Comparison of ENCODE assay signal across 13 mouse cellular contexts in the genomic region with DNA sequence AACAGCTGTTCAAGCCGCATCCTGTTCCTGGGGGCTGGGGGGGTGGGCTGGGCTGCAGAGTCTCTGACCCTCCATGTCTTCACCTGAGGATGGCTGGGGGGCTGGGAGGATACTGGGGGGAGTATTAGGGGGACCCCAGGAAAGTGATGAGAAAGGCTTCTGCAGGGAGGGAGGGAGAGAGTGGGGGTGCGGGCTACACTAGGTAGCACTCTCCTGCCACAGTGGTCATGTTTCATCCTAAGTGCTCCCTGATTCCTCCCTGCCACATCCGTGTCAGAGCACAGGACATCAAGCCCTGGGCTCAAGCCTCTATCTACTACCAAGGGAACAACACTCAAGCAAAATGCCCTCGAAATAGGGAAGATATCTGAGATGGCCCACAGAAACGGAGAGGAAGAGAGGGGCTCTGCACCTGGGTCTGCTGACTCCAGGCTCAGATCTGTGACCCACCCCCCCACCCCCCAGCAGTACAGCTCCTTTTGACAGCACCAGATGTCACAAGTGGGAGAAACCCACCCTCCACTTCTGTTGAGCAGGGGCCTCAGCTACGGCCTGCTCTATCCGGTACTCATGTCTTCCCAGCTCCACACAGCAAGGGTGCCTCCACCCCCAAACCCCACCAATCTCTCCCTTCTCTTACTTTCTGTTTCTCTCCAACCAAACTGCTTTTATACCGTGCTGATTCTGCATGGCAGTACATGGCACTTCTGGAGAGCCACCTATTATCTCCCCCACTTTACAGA.
A peak's percentile ranks its signal among the peaks of the same experiment; 100 is the strongest.
DNase-seq lines count a peak whose midpoint lies in the region; ATAC-seq and TF ChIP-seq lines count a peak whose summit lies in the region.
"Had no signal": no experiment of that assay in that cellular context is flagged by ENCODE, and none has a peak within 500 bp of the region (broad histone marks: within the 10 kb centered on the region; RNA-seq: fewer than 3 reads in every experiment).

No protein-coding gene starts in this region.

- no peak for TF ChIP-seq CTCF in gastrocnemius, adult 2 months (IDR thresholded peaks at IDR 0.05)

- intact Hi-C loops in gastrocnemius, adult 2 months (cut with DNase I) = no loop called here

- DNase-seq in gastrocnemius, adult 2 months = peak; percentile 11
- no peak for DNase-seq in gastrocnemius, postnatal 4 days (ENCODE audit: low spot score in 2 of 2)
- no peak for DNase-seq in hindbrain, embryonic 11.5 days (ENCODE audit: low spot score)
- peak; percentile 36 to 46 for DNase-seq in thymus, adult 18-20 months
- no peak for DNase-seq in heart, postnatal 4 days
- DNase-seq in left cerebral cortex, adult 9 months (ENCODE audit: low spot score in 2 of 2) = no peak
- DNase-seq: cerebellum, adult 8-10 months; kidney, adult 18-20 months had no signal

- no peak overlapping the region for H3K4me2 ChIP-seq in hindbrain, embryonic 11.5 days (replicated peaks; ENCODE audit: low read depth, low read length)
- H3K4me2 ChIP-seq in midbrain, embryonic 12.5 days (replicated peaks) = no peak overlapping the region
- no peak overlapping the region for H3K4me2 ChIP-seq in heart, embryonic 12.5 days
- H3K4me2 ChIP-seq: heart, embryonic 11.5 days; limb, embryonic 15.5 days had no signal

- no peak overlapping the region for H3K4me3 ChIP-seq in gastrocnemius, adult 2 months
- no peak overlapping the region for H3K4me3 ChIP-seq in hindbrain, embryonic 11.5 days (ENCODE audit: low read depth, low read length)
- H3K4me3 ChIP-seq in midbrain, embryonic 12.5 days = no peak overlapping the region
- no peak overlapping the region for H3K4me3 ChIP-seq in heart, embryonic 12.5 days
- H3K4me3 ChIP-seq: limb, embryonic 15.5 days had no signal

- no peak overlapping the region for H3K9ac ChIP-seq in hindbrain, embryonic 11.5 days (ENCODE audit: low read depth, low read length)
- no peak overlapping the region for H3K9ac ChIP-seq in midbrain, embryonic 12.5 days (replicated peaks)
- H3K9ac ChIP-seq in heart, embryonic 12.5 days = no peak overlapping the region
- H3K9ac ChIP-seq: limb, embryonic 15.5 days had no signal

- H3K4me1 ChIP-seq in hindbrain, embryonic 11.5 days (replicated peaks; ENCODE audit: control insufficient read depth, insufficient read depth, low read length) = no peaks in the 10 kb centered on the region; the same call in 1 of the 2 replicates
- peaks cover 32% of the 10 kb centered on the region for H3K4me1 ChIP-seq in midbrain, embryonic 12.5 days
- no peaks in the 10 kb centered on the region for H3K4me1 ChIP-seq in heart, embryonic 12.5 days (replicated peaks)

- no peaks in the 10 kb centered on the region for H3K36me3 ChIP-seq in hindbrain, embryonic 11.5 days (ENCODE audit: control insufficient read depth, insufficient read depth, low read length)
- no peaks in the 10 kb centered on the region for H3K36me3 ChIP-seq in midbrain, embryonic 12.5 days
- no peaks in the 10 kb centered on the region for H3K36me3 ChIP-seq in heart, embryonic 12.5 days
- H3K36me3 ChIP-seq: limb, embryonic 15.5 days had no signal

- WGBS in hindbrain, embryonic 11.5 days = 61% methylated on average over 8 of the region's 8 CpGs
- WGBS in midbrain, embryonic 12.5 days = 64% methylated on average over 8 of the region's 8 CpGs
- WGBS in heart, embryonic 12.5 days = 68% methylated on average over 8 of the region's 8 CpGs

- no peak overlapping the region for H3K27ac ChIP-seq in gastrocnemius, adult 2 months
- peak overlapping the region; percentile 39; the same call in 1 of the 2 replicates for H3K27ac ChIP-seq in hindbrain, embryonic 11.5 days (ENCODE audit: low read depth, low read length)
- H3K27ac ChIP-seq in midbrain, embryonic 12.5 days (replicated peaks) = peak overlapping the region; percentile 49
- H3K27ac ChIP-seq in heart, embryonic 12.5 days (ENCODE audit: poor library complexity, severe bottlenecking) = no peak overlapping the region
- H3K27ac ChIP-seq: macrophage had no signal

- no peaks in the 10 kb centered on the region for H3K27me3 ChIP-seq in hindbrain, embryonic 11.5 days (ENCODE audit: control insufficient read depth, insufficient read depth, low read length)
- no peaks in the 10 kb centered on the region for H3K27me3 ChIP-seq in midbrain, embryonic 12.5 days
- H3K27me3 ChIP-seq in heart, embryonic 12.5 days (replicated peaks) = peaks cover 90% of the 10 kb centered on the region
- H3K27me3 ChIP-seq: limb, embryonic 15.5 days had no signal

- peak; percentile 40; the same call in 1 of the 2 replicates for ATAC-seq in hindbrain, embryonic 11.5 days (ENCODE audit: low FRiP score)
- 0 out of 2 replicates have a peak, but pooled peaks have one; percentile 16 for ATAC-seq in midbrain, embryonic 12.5 days (ENCODE audit: low FRiP score, low read depth)
- no peak for ATAC-seq in heart, embryonic 12.5 days (ENCODE audit: insufficient number of reproducible peaks, low FRiP score)

- no peaks in the 10 kb centered on the region for H3K9me3 ChIP-seq in hindbrain, embryonic 11.5 days (ENCODE audit: control insufficient read depth, low read length)
- no peaks in the 10 kb centered on the region for H3K9me3 ChIP-seq in midbrain, embryonic 12.5 days
- no peaks in the 10 kb centered on the region for H3K9me3 ChIP-seq in heart, embryonic 12.5 days (replicated peaks)
- H3K9me3 ChIP-seq: limb, embryonic 15.5 days had no signal

Comparison
In these comparisons a context has a peak if more than half of its experiments do, and no peak if none do; other contexts are left out.
1. DNase-seq: peak in gastrocnemius, adult 2 months (single experiment) and thymus, adult 18-20 months (2 of 2); none in gastrocnemius, postnatal 4 days (0 of 2), hindbrain, embryonic 11.5 days (single experiment), heart, postnatal 4 days (single experiment) and left cerebral cortex, adult 9 months (0 of 2).
2. H3K27ac ChIP-seq: peak in hindbrain, embryonic 11.5 days (single experiment) and midbrain, embryonic 12.5 days (single experiment); none in gastrocnemius, adult 2 months (single experiment) and heart, embryonic 12.5 days (single experiment).